Mouse (Mus musculus) limb, embryonic 11.5 days (tissue): ENCODE results near the gene Mpl. TPM values are rescaled to one million over a fixed set of nuclear protein-coding genes. Genes with fewer than 3 reads are reported as not detected.
A peak's percentile ranks its signal among the peaks of the same experiment; 100 is the strongest.

Experiments used
- ATAC-seq: fragments of 200-750 bp; cut with Nextera tagmentation; 2 replicates; pipeline ENCODE4 v1.8.0; 2017; ENCODE audit warnings: low read depth; ENCODE audit not compliant: insufficient number of reproducible peaks, low FRiP score, low TSS enrichment
- DNase-seq: peaks from one replicate; pipeline ENCODE4 v3.0.0-alpha.2; 2015; ENCODE audit warnings: low spot score
- H3K27ac ChIP-seq: fragments of 300-500 bp; sonication (generic); replicated peaks from 2 replicates; pipeline ENCODE4 v1.5.1; 2014; ENCODE audit warnings: low read depth, mild to moderate bottlenecking, low read length
- H3K27me3 ChIP-seq: fragments of 300-500 bp; sonication (generic); 2 replicates; pipeline ENCODE4 v1.6.1; 2014; ENCODE audit warnings: mild to moderate bottlenecking, low read length, mixed read lengths; ENCODE audit not compliant: control insufficient read depth, insufficient read depth
- H3K36me3 ChIP-seq: fragments of 300-500 bp; sonication (generic); 2 replicates; pipeline ENCODE4 v1.6.1; 2014; ENCODE audit warnings: mild to moderate bottlenecking, low read length, moderate library complexity, mixed read lengths; ENCODE audit not compliant: control insufficient read depth, insufficient read depth
- H3K4me1 ChIP-seq: fragments of 300-500 bp; sonication (generic); 2 replicates; pipeline ENCODE4 v1.6.1; 2014; ENCODE audit warnings: low read length, mixed read lengths; ENCODE audit not compliant: control insufficient read depth, insufficient read depth
- H3K4me2 ChIP-seq: fragments of 300-500 bp; sonication (generic); 2 replicates; pipeline ENCODE4 v1.6.1; 2014; ENCODE audit warnings: low read depth, mild to moderate bottlenecking, moderate library complexity; ENCODE audit not compliant: severe bottlenecking
- H3K4me3 ChIP-seq: fragments of 300-500 bp; sonication (generic); 2 replicates; pipeline ENCODE4 v1.5.1; 2014; ENCODE audit warnings: low read depth, low read length
- H3K9ac ChIP-seq: fragments of 300-500 bp; sonication (generic); 2 replicates; pipeline ENCODE4 v1.6.1; 2014; ENCODE audit warnings: mild to moderate bottlenecking, low read length
- H3K9me3 ChIP-seq: fragments of 300-500 bp; sonication (generic); 2 replicates; pipeline ENCODE4 v1.6.1; 2016; ENCODE audit warnings: low read length; ENCODE audit not compliant: control insufficient read depth
- WGBS: fragments of 180-500 bp; shearing (Covaris S2); extraction: QIAGEN DNeasy Blood & Tissue Kit; methylation state at CpG from one replicate; pipeline ENCODE4 v1.1.7; 2014; 5-methylcytosine and 5-hydroxymethylcytosine counted together
- polyA plus RNA-seq: library from polyadenylated mRNA; unstranded; fragments of >200 nt; fragmentation: Nextera tagmentation; extraction: Ambion mirVana; gene quantifications from 2 replicates; pipeline ENCODE4 v1.2.1, GENCODE M21; 2014

Mpl gene
- polyA plus RNA-seq, 1 experiment from 2014 or later: 1.3 TPM

- H3K36me3 ChIP-seq: peaks cover 16% of the 10 kb centered on the region
- no peak overlapping the region for H3K27ac ChIP-seq
- WGBS: 92% methylated on average over 13 of the region's 13 CpGs
- no peak overlapping the region for H3K9ac ChIP-seq
- H3K4me3 ChIP-seq: no peak overlapping the region
- no peaks in the 10 kb centered on the region for H3K9me3 ChIP-seq
- no peak for DNase-seq
- no peak overlapping the region for H3K4me2 ChIP-seq
- no peak for ATAC-seq
- H3K27me3 ChIP-seq: no peaks in the 10 kb centered on the region
- H3K4me1 ChIP-seq: no peaks in the 10 kb centered on the region
These were observed 40.1 kb downstream of the Mpl start for GRCm38 (mm10) chr4:118417112-118417797.

GRCm38 (mm10) chr4:118416329-118416728 is 41.0 kb downstream of the Mpl start:
- Histone ChIP-seq H3K27ac (no peak overlapping the region), H3K4me2 (no peak overlapping the region), H3K4me1 (no peaks in the 10 kb centered on the region), H3K9ac (no peak overlapping the region), H3K27me3 (no peaks in the 10 kb centered on the region), H3K9me3 (no peaks in the 10 kb centered on the region), H3K4me3 (no peak overlapping the region), H3K36me3 (peaks cover 18% of the 10 kb centered on the region)
- ATAC-seq: no peak
- 87% methylated on average over 5 of the region's 5 CpGs for WGBS
- DNase-seq: no peak

GRCm38 (mm10) chr4:118415779-118416178 is 41.5 kb downstream of the Mpl start:
- H3K9me3 ChIP-seq: no peaks in the 10 kb centered on the region
- H3K27me3 ChIP-seq: no peaks in the 10 kb centered on the region
- H3K4me3 ChIP-seq: no peak overlapping the region
- DNase-seq: no peak
- no peak overlapping the region for H3K9ac ChIP-seq
- no peak overlapping the region for H3K4me2 ChIP-seq
- ATAC-seq: no peak
- no peaks in the 10 kb centered on the region for H3K4me1 ChIP-seq
- H3K36me3 ChIP-seq: peaks cover 19% of the 10 kb centered on the region
- WGBS: 82% methylated on average over 2 of the region's 2 CpGs
- no peak overlapping the region for H3K27ac ChIP-seq

GRCm38 (mm10) chr4:118413553-118413952 is 43.8 kb downstream of the Mpl start:
- peaks cover 5% of the 10 kb centered on the region; the same call in 1 of the 2 replicates for H3K4me1 ChIP-seq
- H3K27me3 ChIP-seq: no peaks in the 10 kb centered on the region
- peaks cover 19% of the 10 kb centered on the region for H3K36me3 ChIP-seq
- H3K9ac ChIP-seq: no peak overlapping the region
- DNase-seq (no peak), ATAC-seq (no peak)
- no peak overlapping the region for H3K27ac ChIP-seq
- H3K9me3 ChIP-seq: no peaks in the 10 kb centered on the region
- no peak overlapping the region for H3K4me3 ChIP-seq
- WGBS: 93% methylated on average over 5 of the region's 5 CpGs
- H3K4me2 ChIP-seq: no peak overlapping the region

- H3K9ac ChIP-seq: no peak overlapping the region
- H3K4me1 ChIP-seq: peaks cover 5% of the 10 kb centered on the region; the same call in 1 of the 2 replicates
- no peak overlapping the region for H3K4me2 ChIP-seq
- DNase-seq: no peak
- 90% methylated on average over 5 of the region's 5 CpGs for WGBS
- no peaks in the 10 kb centered on the region for H3K9me3 ChIP-seq
- no peaks in the 10 kb centered on the region for H3K27me3 ChIP-seq
- H3K36me3 ChIP-seq: peaks cover 15% of the 10 kb centered on the region
- no peak overlapping the region for H3K4me3 ChIP-seq
- no peak overlapping the region for H3K27ac ChIP-seq
- no peak for ATAC-seq
These were observed 46.4 kb downstream of the Mpl start for GRCm38 (mm10) chr4:118410871-118411270.

- Histone ChIP-seq H3K9me3 (no peaks in the 10 kb centered on the region), H3K9ac (peak within 1 kb of the TSS; percentile 89), H3K27ac (peak within 1 kb of the TSS; percentile 43; the same call in 1 of the 2 replicates), H3K4me3 (peak within 1 kb of the TSS; percentile 81), H3K36me3 (peaks cover 12% of the 10 kb centered on the region), H3K4me2 (peak within 1 kb of the TSS; percentile 84), H3K4me1 (peaks cover 5% of the 10 kb centered on the region; the same call in 1 of the 2 replicates), H3K27me3 (no peaks in the 10 kb centered on the region)
- peak; percentile 91 for DNase-seq
- ATAC-seq: peak; percentile 91
- under 1% methylated on average over 53 of the region's 53 CpGs for WGBS
These were observed 48.0 kb downstream of the Mpl start, which contains the start of the genes Szt2 and Med8 for GRCm38 (mm10) chr4:118409142-118409900. TSS of gene Szt2 (minus strand) at chr4:118409273. TSS of gene Med8 (plus strand) at chr4:118409337.

- no peak overlapping the region for H3K9ac ChIP-seq
- no peak overlapping the region for H3K4me3 ChIP-seq
- H3K4me2 ChIP-seq: no peak overlapping the region
- H3K27me3 ChIP-seq: no peaks in the 10 kb centered on the region
- DNase-seq (no peak), ATAC-seq (no peak)
- 93% methylated on average over 12 of the region's 12 CpGs for WGBS
- no peaks in the 10 kb centered on the region for H3K4me1 ChIP-seq
- no peak overlapping the region for H3K27ac ChIP-seq
- H3K9me3 ChIP-seq: no peaks in the 10 kb centered on the region
- H3K36me3 ChIP-seq: peaks cover 18% of the 10 kb centered on the region
These were observed 54.6 kb downstream of the Mpl start for GRCm38 (mm10) chr4:118402701-118403100.

GRCm38 (mm10) chr4:118401918-118402317 is 55.4 kb downstream of the Mpl start:
- peaks cover 23% of the 10 kb centered on the region for H3K36me3 ChIP-seq

More at GRCm38 (mm10) chr4:118401918-118402317, 55.4 kb downstream of the Mpl start:
- Histone ChIP-seq H3K27me3 (no peaks in the 10 kb centered on the region), H3K27ac (no peak overlapping the region), H3K9ac (no peak overlapping the region), H3K4me2 (no peak overlapping the region), H3K4me3 (no peak overlapping the region), H3K4me1 (no peaks in the 10 kb centered on the region), H3K9me3 (no peaks in the 10 kb centered on the region)
- ATAC-seq: no peak
- WGBS: 94% methylated on average over 5 of the region's 5 CpGs
- DNase-seq: no peak
